Mouse (Mus musculus) stomach, postnatal 0 days (tissue): Measurements from ENCODE around the gene Dlgap4. TPM values are rescaled to one million over a fixed set of nuclear protein-coding genes. Genes with fewer than 3 reads are reported as not detected.

Source experiments
- ATAC-seq: fragments of 200-750 bp; cut with Nextera tagmentation; 2 replicates; pipeline ENCODE4 v1.8.0; 2017; ENCODE audit not compliant: low FRiP score, low TSS enrichment
- DNase-seq: peaks from one replicate; pipeline ENCODE4 v3.0.0-alpha.2; 2016; ENCODE audit warnings: low spot score
- H3K27ac ChIP-seq: fragments of 300-500 bp; sonication (generic); replicated peaks from 2 replicates; pipeline ENCODE4 v1.5.1; 2014; ENCODE audit warnings: mild to moderate bottlenecking, control low read depth
- H3K27me3 ChIP-seq: fragments of 300-500 bp; sonication (generic); 2 replicates; pipeline ENCODE4 v1.6.1; 2014; ENCODE audit warnings: low read length; ENCODE audit not compliant: control insufficient read depth, insufficient read depth
- H3K36me3 ChIP-seq: fragments of 300-500 bp; sonication (generic); 2 replicates; pipeline ENCODE4 v1.6.1; 2014; ENCODE audit warnings: low read length, mixed read lengths; ENCODE audit not compliant: control insufficient read depth, insufficient read depth
- H3K4me1 ChIP-seq: fragments of 300-500 bp; sonication (generic); replicated peaks from 2 replicates; pipeline ENCODE4 v1.6.1; 2014; ENCODE audit warnings: antibody characterized with exemption; ENCODE audit not compliant: control insufficient read depth, insufficient read depth
- H3K4me2 ChIP-seq: fragments of 300-500 bp; sonication (generic); replicated peaks from 2 replicates; pipeline ENCODE4 v1.6.1; 2014; ENCODE audit warnings: low read depth, mild to moderate bottlenecking, control low read depth, moderate library complexity
- H3K4me3 ChIP-seq: fragments of 300-500 bp; sonication (generic); 2 replicates; pipeline ENCODE4 v1.5.1; 2014; ENCODE audit warnings: low read depth, low read length, control low read depth
- H3K9ac ChIP-seq: fragments of 300-500 bp; sonication (generic); 2 replicates; pipeline ENCODE4 v1.6.1; 2014; ENCODE audit warnings: mild to moderate bottlenecking, low read length, control low read depth, mixed read lengths
- H3K9me3 ChIP-seq: fragments of 300-500 bp; sonication (generic); 2 replicates; pipeline ENCODE4 v1.6.1; 2016; ENCODE audit warnings: low read length; ENCODE audit not compliant: control insufficient read depth
- CTCF ChIP-seq: IDR thresholded peaks from 2 replicates; pipeline ENCODE4 v1.5.1; 2016; ENCODE audit warnings: antibody characterized with exemption, low read depth, mild to moderate bottlenecking, moderate library complexity
- EP300 ChIP-seq: optimal IDR thresholded peaks from 2 replicates; pipeline ENCODE3; 2016; ENCODE audit warnings: antibody characterized with exemption
- WGBS: fragments of 180-500 bp; shearing (Covaris S2); extraction: QIAGEN DNeasy Blood & Tissue Kit; methylation state at CpG from one replicate; pipeline ENCODE4 v1.1.7; 2014; 5-methylcytosine and 5-hydroxymethylcytosine counted together
- polyA plus RNA-seq: library from polyadenylated mRNA; unstranded; fragments of >200 nt; fragmentation: Nextera tagmentation; extraction: Ambion mirVana; gene quantifications from 2 replicates; pipeline ENCODE4 v1.2.1, GENCODE M21; 2015

Gene Dlgap4
- polyA plus RNA-seq, 1 experiment from 2014 or later = 50.7 TPM

DNA sequence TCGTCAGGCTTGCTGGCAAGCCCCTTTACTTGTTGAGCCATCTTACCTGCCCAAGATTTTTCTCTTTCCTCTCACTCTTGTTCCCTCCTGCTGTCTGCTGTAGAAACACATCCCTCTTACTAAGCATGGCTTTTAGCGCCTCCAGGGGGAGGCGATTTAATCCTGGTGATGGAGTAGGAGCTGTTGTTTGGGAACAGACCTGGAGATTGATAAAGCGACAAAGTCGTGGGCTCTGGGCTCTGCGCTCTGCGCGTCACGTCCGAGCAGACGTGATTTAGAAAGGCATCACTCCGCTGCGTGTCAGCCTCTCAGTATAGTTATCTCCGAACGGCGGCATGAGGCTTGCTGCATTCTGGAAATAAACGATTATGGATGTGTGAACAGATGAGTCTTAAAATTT, 14.4 kb downstream of the Dlgap4 start:
- H3K4me1 ChIP-seq = no peaks in the 10 kb centered on the region
- H3K9me3 ChIP-seq = no peaks in the 10 kb centered on the region
- H3K4me3 ChIP-seq = no peak overlapping the region
- H3K9ac ChIP-seq = no peak overlapping the region
- H3K27me3 ChIP-seq = no peaks in the 10 kb centered on the region
- H3K4me2 ChIP-seq = no peak overlapping the region
- WGBS = 48% methylated on average over 17 of the region's 17 CpGs
- ATAC-seq (no peak), DNase-seq (no peak)
- TF ChIP-seq CTCF (no peak), EP300 (no peak)
- no peaks in the 10 kb centered on the region for H3K36me3 ChIP-seq
- H3K27ac ChIP-seq = no peak overlapping the region

DNA sequence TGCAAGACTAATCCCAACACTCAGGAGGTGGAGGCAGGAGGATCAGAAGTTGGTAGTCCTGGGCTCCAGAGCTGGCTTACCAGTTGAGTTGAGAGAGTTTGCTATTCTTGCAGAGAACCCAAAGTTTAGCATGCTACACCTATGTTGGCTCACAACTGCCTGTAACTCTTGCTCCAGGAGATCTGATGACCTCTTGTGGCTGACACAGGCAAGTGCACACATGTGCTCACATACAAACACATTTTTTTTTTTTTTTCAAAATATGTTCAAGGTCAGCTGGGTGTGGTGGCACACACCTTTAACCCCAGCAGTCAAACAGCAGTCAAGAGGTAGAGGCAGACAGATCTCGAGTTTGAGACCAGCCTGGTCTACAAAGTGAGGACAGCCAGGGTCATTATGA, 16.8 kb downstream of the Dlgap4 start:
- H3K4me3 ChIP-seq = no peak overlapping the region
- DNase-seq (no peak), ATAC-seq (no peak)
- WGBS = 69% methylated on average over 1 of the region's 1 CpGs
- H3K9me3 ChIP-seq = no peaks in the 10 kb centered on the region
- H3K9ac ChIP-seq = no peak overlapping the region
- H3K4me2 ChIP-seq = no peak overlapping the region
- H3K27me3 ChIP-seq = no peaks in the 10 kb centered on the region
- no peaks in the 10 kb centered on the region for H3K4me1 ChIP-seq
- no peak overlapping the region for H3K27ac ChIP-seq
- 0 out of 2 replicates have a peak, but pooled peaks have one; percentile 10 for TF ChIP-seq CTCF
- no peak for TF ChIP-seq EP300
- H3K36me3 ChIP-seq = no peaks in the 10 kb centered on the region

DNA sequence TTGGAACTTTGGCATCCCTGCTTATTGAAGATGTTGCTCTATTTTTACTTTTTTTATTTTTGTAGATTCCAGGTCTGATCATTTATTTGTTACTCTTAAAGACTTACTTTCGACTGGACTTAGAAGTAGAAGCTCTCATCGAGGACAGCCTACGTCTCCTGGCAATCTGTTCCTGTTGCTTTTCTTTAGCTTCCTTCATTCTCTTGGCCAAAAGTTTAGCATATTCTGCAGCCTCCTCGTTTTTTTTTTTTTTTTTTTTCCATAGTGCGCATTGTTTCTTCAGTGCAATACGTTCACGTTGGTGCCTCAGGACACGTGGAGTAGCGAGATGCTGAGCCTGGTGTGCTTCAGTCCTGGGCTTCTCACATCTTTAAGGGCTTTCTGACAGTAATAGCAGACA, 19.2 kb downstream of the Dlgap4 start:
- TF ChIP-seq EP300 (no peak), CTCF (no peak)
- no peak overlapping the region for H3K4me2 ChIP-seq
- no peaks in the 10 kb centered on the region for H3K36me3 ChIP-seq
- no peaks in the 10 kb centered on the region for H3K27me3 ChIP-seq
- H3K27ac ChIP-seq = no peak overlapping the region
- WGBS = 79% methylated on average over 9 of the region's 9 CpGs
- H3K9me3 ChIP-seq = no peaks in the 10 kb centered on the region
- H3K4me1 ChIP-seq = no peaks in the 10 kb centered on the region
- no peak overlapping the region for H3K9ac ChIP-seq
- no peak for DNase-seq
- ATAC-seq = no peak
- no peak overlapping the region for H3K4me3 ChIP-seq

DNA sequence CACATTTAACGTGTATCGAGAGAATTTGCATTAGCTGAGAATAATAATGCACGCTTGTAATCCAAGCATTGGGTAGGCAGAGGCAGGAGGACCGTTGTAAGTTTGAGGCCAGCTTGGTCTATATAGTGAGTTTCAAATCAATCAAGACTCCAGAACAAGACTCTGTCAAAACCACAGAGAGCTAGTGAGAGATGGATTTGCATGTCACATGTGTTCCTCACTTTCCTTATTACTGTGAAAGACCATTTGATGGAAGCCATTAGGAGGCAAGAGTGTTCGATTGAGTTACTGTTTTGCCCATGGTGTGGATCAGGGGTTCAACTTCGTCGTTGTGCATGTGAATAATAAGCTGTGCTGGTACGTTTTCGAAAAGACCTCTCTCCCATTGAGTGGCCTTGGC, 21.6 kb downstream of the Dlgap4 start:
- TF ChIP-seq CTCF (no peak), EP300 (no peak)
- no peak for DNase-seq
- Histone ChIP-seq H3K9ac (no peak overlapping the region), H3K4me1 (no peaks in the 10 kb centered on the region), H3K27me3 (no peaks in the 10 kb centered on the region), H3K4me3 (no peak overlapping the region), H3K36me3 (no peaks in the 10 kb centered on the region), H3K4me2 (no peak overlapping the region), H3K27ac (no peak overlapping the region), H3K9me3 (no peaks in the 10 kb centered on the region)
- ATAC-seq = no peak
- 83% methylated on average over 9 of the region's 9 CpGs for WGBS

DNA sequence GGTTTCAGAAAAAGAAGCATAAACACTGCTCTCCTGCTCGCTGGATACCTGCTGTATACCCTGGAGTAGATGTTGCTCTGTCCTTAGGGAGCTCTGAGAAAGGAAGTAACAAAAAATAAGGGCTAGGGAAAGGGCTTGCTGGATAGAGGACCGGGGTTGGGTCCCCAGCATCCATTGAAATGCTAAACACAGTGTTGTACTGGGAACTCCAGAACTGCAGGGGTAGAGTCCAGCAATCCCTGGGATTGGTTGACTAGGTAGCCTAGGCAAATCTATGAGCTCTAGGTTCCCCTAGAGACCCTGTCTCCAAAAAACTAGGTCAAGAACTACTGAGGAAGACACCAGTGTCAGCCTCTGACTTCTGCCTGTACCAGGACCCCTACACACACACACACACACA, 27.6 kb downstream of the Dlgap4 start:
- H3K4me2 ChIP-seq = no peak overlapping the region
- H3K4me1 ChIP-seq = no peaks in the 10 kb centered on the region
- no peaks in the 10 kb centered on the region for H3K9me3 ChIP-seq
- 68% methylated on average over 2 of the region's 2 CpGs for WGBS
- H3K4me3 ChIP-seq = no peak overlapping the region
- ATAC-seq (no peak), DNase-seq (no peak)
- H3K27ac ChIP-seq = no peak overlapping the region
- H3K9ac ChIP-seq = no peak overlapping the region
- H3K36me3 ChIP-seq = no peaks in the 10 kb centered on the region
- no peaks in the 10 kb centered on the region for H3K27me3 ChIP-seq
- TF ChIP-seq CTCF = no peak
- TF ChIP-seq EP300 = no peak

DNA sequence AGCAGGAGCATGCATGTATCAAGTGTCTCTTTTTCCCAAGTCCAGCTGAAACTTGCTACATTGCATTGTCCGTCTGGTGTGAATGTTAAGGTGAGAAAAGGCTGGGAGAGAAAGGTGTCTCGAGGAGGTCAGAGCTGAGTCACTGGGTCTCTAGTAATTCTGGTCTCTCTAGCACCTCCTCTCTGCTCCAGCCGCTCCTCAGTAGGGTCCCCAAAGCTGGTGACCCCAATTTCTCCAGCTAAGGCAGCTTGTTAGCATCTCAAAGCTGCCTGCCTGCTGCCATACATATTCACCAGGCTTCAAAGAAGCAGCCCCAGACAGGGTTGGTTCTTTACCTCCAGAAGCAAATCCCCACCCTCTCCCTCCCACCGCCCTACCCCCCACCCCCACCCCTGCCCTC, 29.4 kb downstream of the Dlgap4 start:
- H3K4me3 ChIP-seq = no peak overlapping the region
- H3K4me1 ChIP-seq = no peaks in the 10 kb centered on the region
- no peak overlapping the region for H3K4me2 ChIP-seq
- H3K36me3 ChIP-seq = no peaks in the 10 kb centered on the region
- no peak for ATAC-seq
- no peak overlapping the region for H3K27ac ChIP-seq
- WGBS = 20% methylated on average over 4 of the region's 4 CpGs
- TF ChIP-seq EP300 (no peak), CTCF (no peak)
- DNase-seq = no peak
- H3K9ac ChIP-seq = no peak overlapping the region
- H3K9me3 ChIP-seq = no peaks in the 10 kb centered on the region
- no peaks in the 10 kb centered on the region for H3K27me3 ChIP-seq
